Mouse (Mus musculus) forebrain, embryonic 11.5 days (tissue): ENCODE measurements at regions not wholly inside any gene's neighbourhood (a gene's known extent, or its start where the extent isn't known, plus 50 kb on each side); places are given as distances from the start of the nearest gene placed in this dataset.
"Not testable (repeated sequence)": the region's sequence is repeated elsewhere in the genome, so short reads cannot be mapped to it uniquely, and the experiment has no call there.

Experiments used
- ATAC-seq: fragments of 200-750 bp; cut with Nextera tagmentation; replicated peaks from 2 replicates; pipeline ENCODE4 v1.8.0; 2017; ENCODE audit warnings: moderate TSS enrichment; ENCODE audit not compliant: low FRiP score
- DNase-seq: peaks from one replicate; pipeline ENCODE4 v3.0.0-alpha.2; 2017; ENCODE audit warnings: low spot score
- H3K27ac ChIP-seq: fragments of 300-500 bp; sonication (generic); 2 replicates; pipeline ENCODE4 v1.5.1; 2014; ENCODE audit warnings: low read depth, low read length
- H3K27me3 ChIP-seq: fragments of 300-500 bp; sonication (generic); 2 replicates; pipeline ENCODE4 v1.6.1; 2014; ENCODE audit warnings: mild to moderate bottlenecking, low read length, mixed read lengths; ENCODE audit not compliant: control insufficient read depth, insufficient read depth
- H3K36me3 ChIP-seq: fragments of 300-500 bp; sonication (generic); 2 replicates; pipeline ENCODE4 v1.6.1; 2014; ENCODE audit warnings: mild to moderate bottlenecking, low read length, moderate library complexity, mixed read lengths; ENCODE audit not compliant: control insufficient read depth, insufficient read depth
- H3K4me1 ChIP-seq: fragments of 300-500 bp; sonication (generic); replicated peaks from 2 replicates; pipeline ENCODE4 v1.6.1; 2014; ENCODE audit warnings: low read length, mixed read lengths; ENCODE audit not compliant: control insufficient read depth, insufficient read depth
- H3K4me2 ChIP-seq: fragments of 300-500 bp; sonication (generic); 2 replicates; pipeline ENCODE4 v1.6.1; 2014; ENCODE audit warnings: low read depth, mild to moderate bottlenecking, low read length, moderate library complexity, mixed read lengths; ENCODE audit not compliant: severe bottlenecking
- H3K4me3 ChIP-seq: fragments of 300-500 bp; sonication (generic); 2 replicates; pipeline ENCODE4 v1.5.1; 2014; ENCODE audit warnings: low read depth, low read length
- H3K9ac ChIP-seq: fragments of 300-500 bp; sonication (generic); 2 replicates; pipeline ENCODE4 v1.6.1; 2014; ENCODE audit warnings: low read length
- H3K9me3 ChIP-seq: fragments of 300-500 bp; sonication (generic); 2 replicates; pipeline ENCODE4 v1.6.1; 2016; ENCODE audit warnings: low read length, mixed read lengths; ENCODE audit not compliant: control insufficient read depth
- WGBS: fragments of 180-500 bp; shearing (Covaris S2); extraction: QIAGEN DNeasy Blood & Tissue Kit; methylation state at CpG from one replicate; pipeline ENCODE4 v1.1.7; 2014; 5-methylcytosine and 5-hydroxymethylcytosine counted together

GRCm38 (mm10) chrX:99732526-99732925, 88.3 kb upstream of the Tmem28 start:
- Histone ChIP-seq H3K27me3 (peaks cover 7% of the 10 kb centered on the region), H3K4me3 (no peak overlapping the region), H3K27ac (no peak overlapping the region), H3K4me2 (no peak overlapping the region), H3K36me3 (no peaks in the 10 kb centered on the region), H3K4me1 (no peaks in the 10 kb centered on the region), H3K9ac (no peak overlapping the region), H3K9me3 (no peaks in the 10 kb centered on the region)
- ATAC-seq, result no peak
- no peak for DNase-seq
- WGBS, result 73% methylated on average over 2 of the region's 2 CpGs

- H3K27me3 ChIP-seq, result peaks cover 3% of the 10 kb centered on the region; the same call in 1 of the 2 replicates
- ATAC-seq (no peak), DNase-seq (no peak)
- no peaks in the 10 kb centered on the region for H3K4me1 ChIP-seq
- H3K27ac ChIP-seq, result no peak overlapping the region
- no peaks in the 10 kb centered on the region for H3K9me3 ChIP-seq
- no peaks in the 10 kb centered on the region for H3K36me3 ChIP-seq
- 3% methylated on average over 1 of the region's 1 CpGs for WGBS
- no peak overlapping the region for H3K4me2 ChIP-seq
- no peak overlapping the region for H3K4me3 ChIP-seq
- H3K9ac ChIP-seq, result no peak overlapping the region
These were observed 95.7 kb upstream of the Tmem28 start for GRCm38 (mm10) chrX:99725101-99725500.

- no peak for ATAC-seq
- Histone ChIP-seq H3K9ac (no peak overlapping the region), H3K4me1 (no peaks in the 10 kb centered on the region), H3K9me3 (no peaks in the 10 kb centered on the region), H3K27me3 (peaks cover 2% of the 10 kb centered on the region; the same call in 1 of the 2 replicates), H3K4me2 (no peak overlapping the region), H3K36me3 (no peaks in the 10 kb centered on the region), H3K4me3 (no peak overlapping the region), H3K27ac (no peak overlapping the region)
- no peak for DNase-seq
- 88% methylated on average over 4 of the region's 4 CpGs for WGBS
These were observed 125.5 kb upstream of the Tmem28 start for GRCm38 (mm10) chrX:99695366-99695765.

- Histone ChIP-seq H3K9ac (no peak overlapping the region), H3K4me1 (no peaks in the 10 kb centered on the region), H3K27ac (no peak overlapping the region), H3K9me3 (no peaks in the 10 kb centered on the region), H3K4me2 (no peak overlapping the region), H3K36me3 (no peaks in the 10 kb centered on the region), H3K27me3 (peaks cover 4% of the 10 kb centered on the region; the same call in 1 of the 2 replicates), H3K4me3 (no peak overlapping the region)
- WGBS, result 71% methylated on average over 4 of the region's 4 CpGs
- ATAC-seq (no peak), DNase-seq (no peak)
These were observed 129.8 kb upstream of the Tmem28 start for GRCm38 (mm10) chrX:99690971-99691370.

DNA sequence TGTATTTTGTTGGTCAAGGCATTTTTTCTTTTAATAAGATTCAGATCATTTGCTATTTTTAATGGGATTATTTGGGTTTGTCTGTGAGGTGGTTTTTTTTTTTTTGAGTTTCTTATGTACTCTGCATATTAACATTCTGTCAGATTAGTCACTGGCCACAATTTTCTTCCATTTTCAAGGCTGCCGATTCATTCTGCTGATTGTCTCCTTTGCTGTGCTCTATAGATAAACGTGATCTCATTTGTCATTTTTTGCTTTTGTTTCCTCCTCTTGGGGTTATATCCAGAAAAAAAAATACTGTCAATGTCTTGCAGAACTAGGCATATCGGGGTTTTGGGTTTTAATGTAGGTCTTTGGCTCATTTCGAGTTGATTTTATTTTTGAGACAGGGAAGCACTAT, 131.1 kb upstream of the Tmem28 start:
- no peak for DNase-seq
- Histone ChIP-seq H3K4me3 (no peak overlapping the region), H3K9ac (no peak overlapping the region), H3K36me3 (no peaks in the 10 kb centered on the region), H3K9me3 (no peaks in the 10 kb centered on the region), H3K4me2 (no peak overlapping the region), H3K4me1 (no peaks in the 10 kb centered on the region), H3K27me3 (peaks cover 4% of the 10 kb centered on the region; the same call in 1 of the 2 replicates), H3K27ac (no peak overlapping the region)
- 81% methylated on average over 4 of the region's 4 CpGs for WGBS
- ATAC-seq, result no peak

GRCm38 (mm10) chrX:99682491-99682890, 138.3 kb upstream of the Tmem28 start:
- not testable (repeated sequence) for DNase-seq, H3K9ac ChIP-seq, H3K4me1 ChIP-seq, ATAC-seq, H3K9me3 ChIP-seq, H3K4me3 ChIP-seq, H3K27me3 ChIP-seq, H3K4me2 ChIP-seq, H3K36me3 ChIP-seq, H3K27ac ChIP-seq

DNA sequence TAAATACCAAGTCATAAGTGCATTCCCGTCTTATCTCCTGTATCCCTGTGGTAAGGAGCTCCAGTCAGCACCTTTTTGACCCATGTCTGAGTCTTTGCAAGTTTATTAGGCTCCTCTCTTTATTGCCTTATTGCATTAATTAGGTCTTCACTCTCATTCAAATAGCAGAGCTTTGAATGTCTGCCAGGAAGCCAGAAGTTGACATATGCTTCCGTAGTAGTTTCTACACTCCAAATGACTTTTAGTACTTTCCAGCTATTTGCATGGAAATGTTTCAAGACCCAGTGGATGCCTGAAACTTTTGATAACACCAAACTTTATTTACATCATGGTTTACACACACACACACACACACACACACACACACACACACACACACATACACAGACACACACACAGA, 153.2 kb upstream of the Tmem28 start:
- no peak for DNase-seq
- WGBS, result 88% methylated on average over 2 of the region's 2 CpGs
- no peaks in the 10 kb centered on the region for H3K36me3 ChIP-seq
- ATAC-seq, result no peak
- no peak overlapping the region for H3K9ac ChIP-seq
- no peak overlapping the region for H3K4me2 ChIP-seq
- no peak overlapping the region for H3K4me3 ChIP-seq
- no peaks in the 10 kb centered on the region for H3K4me1 ChIP-seq
- H3K27ac ChIP-seq, result no peak overlapping the region
- H3K27me3 ChIP-seq, result no peaks in the 10 kb centered on the region; the same call in 1 of the 2 replicates
- no peaks in the 10 kb centered on the region for H3K9me3 ChIP-seq

DNA sequence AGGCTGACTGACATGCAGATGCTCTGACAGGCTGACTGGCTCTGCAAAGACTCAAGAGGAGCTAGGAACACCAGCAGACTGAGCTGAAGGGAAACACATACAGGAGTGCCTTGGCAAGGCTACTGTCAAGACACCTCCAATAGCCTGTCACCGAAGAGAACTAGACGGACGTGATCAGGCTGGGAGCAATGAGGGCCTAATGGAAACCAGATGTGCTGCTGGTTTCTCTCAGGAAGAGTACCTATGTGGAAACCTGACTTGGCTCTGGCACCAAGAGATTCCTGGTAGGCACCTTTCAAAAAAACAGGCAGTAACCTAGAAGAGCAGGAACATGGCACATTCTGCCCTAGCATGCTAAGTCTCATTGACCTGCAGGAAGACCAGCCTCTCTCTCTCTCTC, 158.3 kb upstream of the Tmem28 start:
- H3K36me3 ChIP-seq, result no peaks in the 10 kb centered on the region
- no peak overlapping the region for H3K4me3 ChIP-seq
- no peak overlapping the region for H3K4me2 ChIP-seq
- no peak overlapping the region for H3K9ac ChIP-seq
- DNase-seq (no peak), ATAC-seq (no peak)
- H3K4me1 ChIP-seq, result no peaks in the 10 kb centered on the region
- WGBS, result 88% methylated on average over 3 of the region's 3 CpGs
- no peaks in the 10 kb centered on the region for H3K9me3 ChIP-seq
- H3K27me3 ChIP-seq, result peaks cover 15% of the 10 kb centered on the region
- no peak overlapping the region for H3K27ac ChIP-seq

DNA sequence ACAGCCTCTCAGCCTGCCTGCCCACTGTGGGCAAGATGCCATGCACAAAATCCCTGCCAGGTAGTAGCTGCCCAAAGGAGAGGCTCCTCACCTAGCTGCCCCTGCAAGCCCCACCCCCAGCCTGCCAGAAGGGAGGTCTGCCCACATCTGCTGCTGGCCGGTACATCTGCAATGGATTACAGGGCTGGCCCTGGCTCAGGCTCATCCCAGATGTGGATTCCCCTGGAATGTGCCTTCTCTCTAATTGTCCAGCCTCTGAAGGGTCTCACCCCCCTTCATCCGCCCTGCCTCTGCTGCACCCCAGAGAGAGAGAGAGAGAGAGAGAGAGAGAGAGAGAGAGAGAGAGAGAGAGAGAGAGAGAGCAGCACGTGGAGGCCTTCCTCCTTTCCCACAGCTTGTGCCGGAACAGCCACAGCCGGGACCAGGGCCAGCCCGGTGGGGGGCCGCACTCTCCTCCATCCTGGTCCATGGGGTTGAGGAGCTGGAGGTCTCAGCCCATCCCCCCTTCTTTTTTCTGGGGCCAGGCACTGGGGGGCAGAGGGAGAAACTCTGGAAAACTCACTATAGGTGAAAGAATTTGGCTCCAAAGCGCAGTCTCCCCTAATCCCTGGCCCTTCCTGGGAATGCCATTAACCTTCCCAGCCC, 161.2 kb upstream of the Tmem28 start:
- no peaks in the 10 kb centered on the region for H3K4me1 ChIP-seq
- H3K4me2 ChIP-seq, result no peak overlapping the region
- WGBS, result 51% methylated on average over 7 of the region's 8 CpGs
- peaks cover 21% of the 10 kb centered on the region for H3K27me3 ChIP-seq
- no peak overlapping the region for H3K27ac ChIP-seq
- DNase-seq (peak; percentile 48), ATAC-seq (no peak)
- H3K4me3 ChIP-seq, result no peak overlapping the region
- H3K36me3 ChIP-seq, result no peaks in the 10 kb centered on the region
- H3K9me3 ChIP-seq, result no peaks in the 10 kb centered on the region
- H3K9ac ChIP-seq, result no peak overlapping the region
